Mouse (Mus musculus): Measurements from ENCODE around the gene Diras1. TPM values are rescaled to one million over a fixed set of nuclear protein-coding genes. Genes with fewer than 3 reads are reported as not detected.
"Not testable (repeated sequence)": the region's sequence is repeated elsewhere in the genome, so short reads cannot be mapped to it uniquely, and the experiment has no call there.

Diras1 gene
- total and polyA plus RNA-seq, 3 experiments = not detected

GRCm38 (mm10) chr10:81057406-81058130 is 32.1 kb upstream of the Diras1 start:
- TF ChIP-seq ETS1 (conservative IDR thresholded peaks at IDR 0.05; ENCODE audit: low read depth, low read length) (no peak), USF2 (conservative IDR thresholded peaks at IDR 0.05; ENCODE audit: low read depth, low read length) (no peak), CHD2 (IDR thresholded peaks at IDR 0.05; ENCODE audit: low read length) (no peak), KAT2A (IDR thresholded peaks at IDR 0.05; ENCODE audit: insufficient replicate concordance, low read length) (no peak), MAFK (IDR thresholded peaks at IDR 0.05; ENCODE audit: insufficient replicate concordance, low read length) (no peak), JUN (IDR thresholded peaks at IDR 0.05; ENCODE audit: insufficient read depth, low read depth, low read length) (no peak), MYC (IDR thresholded peaks at IDR 0.05; ENCODE audit: low read depth, low read length) (no peak), TBP (conservative IDR thresholded peaks at IDR 0.05; ENCODE audit: low read depth, low read length) (no peak), PAX5 (IDR thresholded peaks at IDR 0.05; ENCODE audit: low read length) (no peak), MAX (IDR thresholded peaks at IDR 0.05; ENCODE audit: low read length) (no peak), SIN3A (IDR thresholded peaks at IDR 0.05; ENCODE audit: low read length) (no peak)
- Histone ChIP-seq H3K79me2 (replicated peaks; ENCODE audit: control insufficient read depth, extremely low read depth, insufficient read depth, poor library complexity, severe bottlenecking) (peaks cover 56% of the 10 kb centered on the region), H3K9me3 (replicated peaks; ENCODE audit: low read length) (no peaks in the 10 kb centered on the region), H3K27me3 (replicated peaks) (no peaks in the 10 kb centered on the region), H3K36me3 (replicated peaks in 1 of 2; ENCODE audit: control insufficient read depth in 1 of 2, insufficient read depth in 1 of 2, low read length in 1 of 2) (peaks cover 14 to 61% of the 10 kb centered on the region in 2 experiments), H3K4me2 (ENCODE audit: insufficient read depth, low read depth, poor library complexity, severe bottlenecking) (no peak overlapping the region), H3K4me1 (ENCODE audit: control insufficient read depth in 1 of 2, insufficient read depth in 2 of 2) (peaks cover 8 to 33% of the 10 kb centered on the region in 2 experiments), H3K4me3 (replicated peaks in 1 of 3; ENCODE audit: low read depth in 2 of 3, low read length in 2 of 3, poor library complexity in 1 of 3) (no peak overlapping the region), H3K9ac (ENCODE audit: insufficient read depth, low read depth) (no peak overlapping the region), H3K27ac (ENCODE audit: insufficient read depth, low read depth) (no peak overlapping the region)
- no peak for DNase-seq (ENCODE audit: extremely low read depth)
- dilution Hi-C loops (cut with MboI; ENCODE audit: extremely low pct_ligation_motif_present, extremely low pct_unique_long_range_greater_than_20kb, low sequenced_read_pairs) = no loop called here
- in situ Hi-C loops (cut with MboI; ENCODE audit: low pct_ligation_motif_present, low pct_unique_long_range_greater_than_20kb, low sequenced_read_pairs) = no loop called here

- H3K27ac ChIP-seq (ENCODE audit: insufficient read depth, low read depth); H3K27me3 ChIP-seq (replicated peaks); in situ Hi-C loops (cut with MboI; ENCODE audit: low pct_ligation_motif_present, low pct_unique_long_range_greater_than_20kb, low sequenced_read_pairs); dilution Hi-C loops (cut with MboI; ENCODE audit: extremely low pct_ligation_motif_present, extremely low pct_unique_long_range_greater_than_20kb, low sequenced_read_pairs); H3K9ac ChIP-seq (ENCODE audit: insufficient read depth, low read depth); H3K4me3 ChIP-seq (replicated peaks in 1 of 3; ENCODE audit: low read depth in 2 of 3, low read length in 2 of 3, poor library complexity in 1 of 3); H3K4me2 ChIP-seq (ENCODE audit: insufficient read depth, low read depth, poor library complexity, severe bottlenecking); H3K9me3 ChIP-seq (replicated peaks; ENCODE audit: low read length); DNase-seq (ENCODE audit: extremely low read depth): not testable (repeated sequence)
- peaks cover 8 to 33% of the 10 kb centered on the region in 2 experiments for H3K4me1 ChIP-seq (ENCODE audit: control insufficient read depth in 1 of 2, insufficient read depth in 2 of 2)
- H3K36me3 ChIP-seq (replicated peaks in 1 of 2; ENCODE audit: control insufficient read depth in 1 of 2, insufficient read depth in 1 of 2, low read length in 1 of 2) = peaks cover 31 to 78% of the 10 kb centered on the region in 2 experiments
- peaks cover 56% of the 10 kb centered on the region for H3K79me2 ChIP-seq (replicated peaks; ENCODE audit: control insufficient read depth, extremely low read depth, insufficient read depth, poor library complexity, severe bottlenecking)
Observed at GRCm38 (mm10) chr10:81055802-81056340, 30.4 kb upstream of the Diras1 start.

GRCm38 (mm10) chr10:81055169-81055568 is 29.7 kb upstream of the Diras1 start:
- no peak overlapping the region for H3K4me3 ChIP-seq (replicated peaks in 1 of 3; ENCODE audit: low read depth in 2 of 3, low read length in 2 of 3, poor library complexity in 1 of 3)
- peaks cover 8 to 33% of the 10 kb centered on the region in 2 experiments for H3K4me1 ChIP-seq (ENCODE audit: control insufficient read depth in 1 of 2, insufficient read depth in 2 of 2)
- H3K9me3 ChIP-seq (replicated peaks; ENCODE audit: low read length) = no peaks in the 10 kb centered on the region
- no peak overlapping the region for H3K4me2 ChIP-seq (ENCODE audit: insufficient read depth, low read depth, poor library complexity, severe bottlenecking)
- H3K27ac ChIP-seq (ENCODE audit: insufficient read depth, low read depth) = no peak overlapping the region
- dilution Hi-C loops (cut with MboI; ENCODE audit: extremely low pct_ligation_motif_present, extremely low pct_unique_long_range_greater_than_20kb, low sequenced_read_pairs) = no loop called here
- in situ Hi-C loops (cut with MboI; ENCODE audit: low pct_ligation_motif_present, low pct_unique_long_range_greater_than_20kb, low sequenced_read_pairs) = no loop called here
- no peak for DNase-seq (ENCODE audit: extremely low read depth)
- H3K27me3 ChIP-seq (replicated peaks) = no peaks in the 10 kb centered on the region
- H3K9ac ChIP-seq (ENCODE audit: insufficient read depth, low read depth) = no peak overlapping the region
- peaks cover 56% of the 10 kb centered on the region for H3K79me2 ChIP-seq (replicated peaks; ENCODE audit: control insufficient read depth, extremely low read depth, insufficient read depth, poor library complexity, severe bottlenecking)
- TF ChIP-seq MAFK (IDR thresholded peaks at IDR 0.05; ENCODE audit: insufficient replicate concordance, low read length) (no peak), TBP (conservative IDR thresholded peaks at IDR 0.05; ENCODE audit: low read depth, low read length) (no peak), NRF1 (IDR thresholded peaks at IDR 0.05; ENCODE audit: low read depth, low read length) (no peak), SIN3A (IDR thresholded peaks at IDR 0.05; ENCODE audit: low read length) (no peak), HCFC1 (IDR thresholded peaks at IDR 0.05; ENCODE audit: low read depth, low read length) (no peak), SMC3 (IDR thresholded peaks at IDR 0.05; ENCODE audit: low read depth, low read length) (no peak), MAZ (IDR thresholded peaks at IDR 0.05; ENCODE audit: low read depth, low read length) (no peak)
- H3K36me3 ChIP-seq (replicated peaks in 1 of 2; ENCODE audit: control insufficient read depth in 1 of 2, insufficient read depth in 1 of 2, low read length in 1 of 2) = peaks cover 36 to 85% of the 10 kb centered on the region in 2 experiments
